8 mouse cellular contexts compared by ENCODE assay signal in genomic region chr11:107130879-107131748, GRCm38 (mm10). TPM values are rescaled to one million over a fixed set of nuclear protein-coding genes. Genes with fewer than 3 reads are reported as not detected.
DNase-seq lines count a peak whose midpoint lies in the region; ATAC-seq lines count a peak whose summit lies in the region.

No protein-coding gene starts in this region.

- under 1% methylated on average over 43 of the region's 65 CpGs for WGBS in limb, embryonic 15.5 days
- WGBS in midbrain, embryonic 16.5 days, result 0% methylated on average over 45 of the region's 65 CpGs

- peaks cover 21% of the 10 kb centered on the region for H3K4me1 ChIP-seq in limb, embryonic 15.5 days
- peaks cover 24% of the 10 kb centered on the region for H3K4me1 ChIP-seq in midbrain, embryonic 16.5 days (ENCODE audit: control insufficient read depth, insufficient read depth, low read length)

- peak; percentile 57 for ATAC-seq in granulocyte monocyte progenitor cell, adult 5-6 weeks (replicated peaks; ENCODE audit: poor library complexity, severe bottlenecking)
- peak; percentile 70 for ATAC-seq in limb, embryonic 15.5 days (ENCODE audit: insufficient number of reproducible peaks, low FRiP score, low TSS enrichment, low read depth)
- peak; percentile 84 for ATAC-seq in midbrain, embryonic 16.5 days

- peak overlapping the region; percentile 64 for H3K4me2 ChIP-seq in limb, embryonic 15.5 days
- peak overlapping the region; percentile 82 for H3K4me2 ChIP-seq in midbrain, embryonic 16.5 days (ENCODE audit: low read length)

- H3K27me3 ChIP-seq in limb, embryonic 15.5 days, result no peaks in the 10 kb centered on the region
- no peaks in the 10 kb centered on the region for H3K27me3 ChIP-seq in midbrain, embryonic 16.5 days (ENCODE audit: control insufficient read depth, insufficient read depth, low read depth, low read length)

- no peaks in the 10 kb centered on the region for H3K9me3 ChIP-seq in limb, embryonic 15.5 days
- H3K9me3 ChIP-seq in midbrain, embryonic 16.5 days (replicated peaks; ENCODE audit: control insufficient read depth, low read length, poor library complexity, severe bottlenecking), result no peaks in the 10 kb centered on the region

- H3K36me3 ChIP-seq in limb, embryonic 15.5 days, result no peaks in the 10 kb centered on the region
- H3K36me3 ChIP-seq in midbrain, embryonic 16.5 days (ENCODE audit: control insufficient read depth, insufficient read depth, low read length), result no peaks in the 10 kb centered on the region

- DNase-seq in left cerebral cortex, adult 18-20 months (ENCODE audit: low spot score in 2 of 2), result peak; percentile 41 to 51
- no peak for DNase-seq in left cerebral cortex, adult 11 months (ENCODE audit: low spot score)
- DNase-seq in embryo, embryonic 9.5 days (ENCODE audit: extremely low spot score), result peak; percentile 80
- peak; percentile 64 for DNase-seq in kidney, adult 11 months
- DNase-seq in spleen, postnatal 14 days (ENCODE audit: low spot score in 2 of 2), result peak; percentile 36 to 50

- peak overlapping the region; percentile 99 for H3K9ac ChIP-seq in limb, embryonic 15.5 days
- H3K9ac ChIP-seq in midbrain, embryonic 16.5 days (ENCODE audit: low read depth, low read length), result peak overlapping the region; percentile 98

- H3K27ac ChIP-seq in limb, embryonic 15.5 days, result peak overlapping the region; percentile 95
- H3K27ac ChIP-seq in midbrain, embryonic 16.5 days (ENCODE audit: low read length), result peak overlapping the region; percentile 98

- H3K4me3 ChIP-seq in limb, embryonic 15.5 days, result peak overlapping the region; percentile 86
- H3K4me3 ChIP-seq in midbrain, embryonic 16.5 days (ENCODE audit: low read depth, low read length), result peak overlapping the region; percentile 92

RNA-seq across cellular contexts. Expression of gene Bptf, which starts 0.8 kb away (rescaled TPM):
- 10 to 100 TPM; 64.4 to 67.2 TPM for total RNA-seq in left cerebral cortex, adult 18-20 months (2021)
- total RNA-seq in granulocyte monocyte progenitor cell, adult 5-6 weeks (2014; fragmentation: Nextera tagmentation), result 58.1 and 60.9 TPM in 2 replicates
- 35.6 and 40.9 TPM in 2 replicates for total RNA-seq in granulocyte monocyte progenitor cell, adult 5-6 weeks (2017)
- 23.6 and 31.1 TPM in 2 replicates for polyA plus RNA-seq in limb, embryonic 15.5 days (2015; fragmentation: Nextera tagmentation; extraction: Ambion mirVana)
- polyA plus RNA-seq in midbrain, embryonic 16.5 days (2015; fragmentation: Nextera tagmentation; extraction: Ambion mirVana), result 28.9 and 34.1 TPM in 2 replicates

RNA-seq across cellular contexts. Expression of gene Nol11, which starts 58.1 kb away (rescaled TPM):
- total RNA-seq in left cerebral cortex, adult 18-20 months (2021), result 10 to 100 TPM; 23.6 to 24.0 TPM
- total RNA-seq in granulocyte monocyte progenitor cell, adult 5-6 weeks (2014; fragmentation: Nextera tagmentation), result 35.7 and 59.5 TPM in 2 replicates
- total RNA-seq in granulocyte monocyte progenitor cell, adult 5-6 weeks (2017), result 50.9 and 53.4 TPM in 2 replicates
- polyA plus RNA-seq in limb, embryonic 15.5 days (2015; fragmentation: Nextera tagmentation; extraction: Ambion mirVana), result 45.0 and 47.5 TPM in 2 replicates
- polyA plus RNA-seq in midbrain, embryonic 16.5 days (2015; fragmentation: Nextera tagmentation; extraction: Ambion mirVana), result 50.8 and 52.1 TPM in 2 replicates
